Mouse (Mus musculus) colon, adult 2 months (tissue): Measurements from ENCODE around the gene Ptprk. TPM values are rescaled to one million over a fixed set of nuclear protein-coding genes. Genes with fewer than 3 reads are reported as not detected.

Source experiments
- polyA plus RNA-seq: library from polyadenylated mRNA; depleted of rRNA; stranded (reverse); fragments of >200 nt; gene quantifications from 2 replicates; pipeline ENCODE4 v1.2.3, GENCODE M21; 2012; rRNA removed

The Ptprk gene
- polyA plus RNA-seq, result 22.5 and 28.4 TPM in 2 replicates

DNA sequence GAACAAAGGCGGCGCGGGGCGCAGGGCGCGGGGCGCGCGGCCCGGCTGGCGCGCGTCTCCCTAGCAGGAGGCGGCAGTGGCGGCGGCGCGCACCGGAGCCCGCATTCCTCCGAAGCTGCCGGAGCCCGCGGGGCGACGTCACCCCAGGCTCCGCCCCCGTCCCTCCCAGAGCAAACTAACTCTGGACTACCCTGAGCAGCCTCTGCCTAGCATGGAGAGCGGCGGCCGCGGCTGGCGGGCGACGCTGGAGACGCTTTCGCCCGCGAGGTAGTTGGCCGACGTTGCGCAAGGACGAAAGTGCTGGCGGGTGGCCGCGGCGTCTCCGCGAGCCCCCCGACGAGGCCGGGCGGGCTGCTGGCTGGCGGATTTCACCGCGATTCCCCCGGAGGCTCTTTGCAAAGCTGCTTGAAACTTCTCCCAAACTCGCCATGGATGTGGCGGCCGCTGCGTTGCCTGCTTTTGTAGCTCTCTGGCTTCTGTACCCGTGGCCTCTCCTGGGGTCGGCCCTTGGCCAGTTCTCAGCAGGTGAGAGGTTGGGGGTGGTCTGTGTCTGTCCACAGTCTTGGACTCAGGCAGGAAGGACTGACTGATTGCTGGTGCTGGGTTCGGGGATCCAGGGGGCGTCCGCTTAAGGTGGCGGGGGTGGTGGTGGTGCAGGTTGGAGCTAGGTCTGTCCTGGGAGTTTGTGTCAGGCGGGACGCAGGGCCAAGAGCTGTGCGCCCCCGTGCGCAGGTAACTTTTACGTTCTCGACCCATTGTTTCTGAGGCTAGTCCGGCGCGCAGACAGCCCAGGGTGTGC is at the start of gene Ptprk:
TSS of gene Ptprk (plus strand) at position 168 of the 799 bp plus-strand sequence.

